Mouse (Mus musculus) liver, embryonic 15.5 days (tissue): ENCODE results near the gene Rassf3. TPM values are rescaled to one million over a fixed set of nuclear protein-coding genes. Genes with fewer than 3 reads are reported as not detected.

ENCODE experiments used
- ATAC-seq: fragments of 200-750 bp; cut with Nextera tagmentation; 2 replicates; pipeline ENCODE4 v1.8.0; 2017; ENCODE audit warnings: moderate number of reproducible peaks, mild to moderate bottlenecking, moderate library complexity; ENCODE audit not compliant: insufficient read depth
- H3K27ac ChIP-seq: fragments of 300-500 bp; sonication (generic); replicated peaks from 2 replicates; pipeline ENCODE4 v1.5.1; 2015; ENCODE audit warnings: mild to moderate bottlenecking, inconsistent platforms
- H3K27me3 ChIP-seq: fragments of 300-500 bp; sonication (generic); 2 replicates; pipeline ENCODE4 v1.6.1; 2015; ENCODE audit warnings: mild to moderate bottlenecking, inconsistent platforms
- H3K36me3 ChIP-seq: fragments of 300-500 bp; sonication (generic); replicated peaks from 2 replicates; pipeline ENCODE4 v1.6.1; 2015; ENCODE audit warnings: moderate library complexity, mild to moderate bottlenecking, inconsistent platforms
- H3K4me1 ChIP-seq: fragments of 300-500 bp; sonication (generic); replicated peaks from 2 replicates; pipeline ENCODE4 v1.6.1; 2015; ENCODE audit warnings: inconsistent platforms
- H3K4me2 ChIP-seq: fragments of 300-500 bp; sonication (generic); 2 replicates; pipeline ENCODE4 v1.6.1; 2015; ENCODE audit warnings: moderate library complexity, mild to moderate bottlenecking, inconsistent platforms
- H3K4me3 ChIP-seq: fragments of 300-500 bp; sonication (generic); replicated peaks from 2 replicates; pipeline ENCODE4 v1.5.1; 2015; ENCODE audit warnings: mild to moderate bottlenecking, inconsistent platforms
- H3K9ac ChIP-seq: fragments of 300-500 bp; sonication (generic); 2 replicates; pipeline ENCODE4 v1.6.1; 2015; ENCODE audit warnings: moderate library complexity, mild to moderate bottlenecking, inconsistent platforms
- H3K9me3 ChIP-seq: fragments of 300-500 bp; sonication (generic); replicated peaks from 2 replicates; pipeline ENCODE4 v1.6.1; 2016; ENCODE audit warnings: inconsistent platforms
- WGBS: fragments of 180-500 bp; shearing (Covaris S2); methylation state at CpG from one replicate; pipeline ENCODE4 v1.1.7; 2015; ENCODE audit warnings: mixed read lengths; ENCODE audit not compliant: insufficient replicate concordance; 5-methylcytosine and 5-hydroxymethylcytosine counted together
- polyA plus RNA-seq: library from polyadenylated mRNA; unstranded; fragments of >200 nt; fragmentation: Nextera tagmentation; extraction: Ambion mirVana; gene quantifications from 2 replicates; pipeline ENCODE4 v1.2.1, GENCODE M21; 2015

Rassf3 gene
- polyA plus RNA-seq, 1 experiment from 2014 or later: 11.3 TPM

DNA sequence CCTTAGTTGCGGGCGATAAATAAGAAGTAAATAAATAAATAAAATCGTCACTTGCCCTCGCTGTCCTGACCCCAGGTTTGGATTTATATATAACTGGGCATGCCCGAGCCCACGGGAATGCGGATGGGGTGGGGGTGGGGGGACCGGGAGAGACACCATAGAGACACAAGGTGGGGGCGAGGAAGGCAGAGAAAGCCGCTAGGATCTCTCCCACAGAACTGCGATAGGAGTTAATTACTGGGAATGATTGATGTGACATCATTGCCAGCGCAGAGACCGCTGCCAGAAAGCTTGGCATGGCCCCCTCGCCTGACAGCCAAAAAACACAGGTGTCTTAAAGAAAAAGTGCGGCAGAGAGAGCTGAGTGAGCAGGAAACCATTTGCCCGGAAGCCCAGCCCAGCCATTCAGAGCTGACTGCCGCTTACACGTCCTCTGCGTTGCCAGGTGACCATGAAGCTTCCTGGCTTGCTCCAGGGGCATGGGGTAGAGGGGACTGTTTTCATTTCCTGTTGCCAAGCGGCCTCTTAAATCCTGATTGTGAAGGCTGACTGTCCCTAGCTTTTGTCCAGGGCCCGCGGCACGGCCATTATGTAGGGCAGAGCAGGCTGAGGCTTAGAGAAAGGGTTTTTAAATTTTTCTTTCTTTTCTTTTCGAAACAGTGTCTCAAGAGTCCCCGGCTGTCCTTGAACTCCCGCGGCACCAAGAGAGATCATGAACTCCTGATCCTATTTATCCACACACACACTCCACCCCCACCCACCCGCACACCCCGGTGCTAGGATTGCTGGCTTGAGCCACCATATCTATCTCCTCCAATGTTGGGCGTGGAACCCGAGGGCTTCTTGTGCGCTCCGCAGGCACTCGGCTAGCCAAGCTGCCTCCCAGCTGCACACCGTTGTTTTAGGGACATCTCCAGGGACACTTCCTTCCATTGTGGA is 29.1 kb upstream of the Rassf3 start:
- Histone ChIP-seq H3K4me2 (peak overlapping the region; percentile 79), H3K4me1 (peaks cover 61% of the 10 kb centered on the region), H3K36me3 (no peaks in the 10 kb centered on the region), H3K4me3 (peak overlapping the region; percentile 50), H3K9me3 (no peaks in the 10 kb centered on the region), H3K27me3 (no peaks in the 10 kb centered on the region), H3K9ac (peak overlapping the region; percentile 56), H3K27ac (peak overlapping the region; percentile 89)
- WGBS: 19% methylated on average over 35 of the region's 35 CpGs
- ATAC-seq: peak; percentile 93

DNA sequence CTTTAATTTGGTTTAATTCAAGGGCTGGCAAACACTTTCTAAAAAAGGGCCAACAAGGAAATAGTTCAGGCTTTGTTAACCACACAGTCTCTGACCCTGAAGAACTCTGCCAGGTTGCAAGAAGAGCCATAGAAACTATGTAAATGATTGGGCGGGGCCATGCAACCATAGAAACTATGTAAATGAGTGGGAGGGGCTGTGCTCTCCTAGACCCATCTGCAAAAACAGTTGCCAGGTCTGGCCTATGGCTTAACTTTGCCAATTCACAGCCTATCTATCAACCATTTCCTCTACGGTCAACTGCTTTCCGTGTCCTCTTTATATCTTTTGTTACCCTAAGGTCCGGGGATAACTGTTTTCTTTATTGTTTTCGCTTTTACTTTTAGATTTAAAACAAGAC is 25.0 kb upstream of the Rassf3 start:
- no peak for ATAC-seq
- 20% methylated on average over 5 of the region's 5 CpGs for WGBS

DNA sequence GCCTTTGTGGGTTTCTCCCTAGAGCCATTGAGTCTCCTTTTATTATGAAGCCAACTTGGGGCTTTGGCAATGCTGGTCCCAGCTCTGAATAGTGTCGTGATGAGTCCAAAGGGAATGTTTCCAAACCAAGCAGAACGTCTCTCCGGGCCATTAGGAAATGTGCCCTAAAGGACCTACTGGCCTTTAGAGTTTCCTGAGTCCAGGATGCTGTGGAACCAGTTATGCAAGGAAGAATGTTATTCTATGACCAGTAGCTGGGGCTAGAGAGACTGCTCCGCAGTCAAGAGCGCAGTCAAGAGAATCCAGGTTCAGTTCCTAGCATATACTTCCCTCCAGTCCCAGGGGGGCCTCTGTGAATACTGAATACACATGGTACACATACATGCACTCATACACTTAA is 23.9 kb upstream of the Rassf3 start:
- Histone ChIP-seq H3K36me3 (no peaks in the 10 kb centered on the region), H3K9me3 (no peaks in the 10 kb centered on the region), H3K4me2 (no peak overlapping the region), H3K4me3 (no peak overlapping the region), H3K9ac (no peak overlapping the region), H3K27ac (peak overlapping the region; percentile 75), H3K4me1 (peaks cover 40% of the 10 kb centered on the region), H3K27me3 (no peaks in the 10 kb centered on the region)
- WGBS: 66% methylated on average over 5 of the region's 5 CpGs
- ATAC-seq: peak; percentile 44

More for the DNA sequence above, 25.0 kb upstream of the Rassf3 start:
- Histone ChIP-seq H3K9me3 (no peaks in the 10 kb centered on the region), H3K27ac (peak overlapping the region; percentile 29; the same call in 1 of the 2 replicates), H3K4me3 (no peak overlapping the region), H3K36me3 (no peaks in the 10 kb centered on the region), H3K27me3 (no peaks in the 10 kb centered on the region), H3K4me1 (peaks cover 48% of the 10 kb centered on the region), H3K4me2 (no peak overlapping the region), H3K9ac (no peak overlapping the region)

GRCm38 (mm10) chr10:121499063-121499462 is 22.9 kb upstream of the Rassf3 start:
- Histone ChIP-seq H3K4me2 (no peak overlapping the region), H3K27ac (0 out of 2 replicates have a peak overlapping the region, but pooled peaks have one; percentile 51), H3K4me3 (no peak overlapping the region), H3K9ac (no peak overlapping the region), H3K4me1 (peaks cover 45% of the 10 kb centered on the region), H3K27me3 (no peaks in the 10 kb centered on the region), H3K9me3 (no peaks in the 10 kb centered on the region), H3K36me3 (no peaks in the 10 kb centered on the region)
- WGBS: 35% methylated on average over 2 of the region's 2 CpGs
- 0 out of 2 replicates have a peak, but pooled peaks have one; percentile 3 for ATAC-seq

- Histone ChIP-seq H3K4me1 (peaks cover 51% of the 10 kb centered on the region), H3K27ac (peak overlapping the region; percentile 76), H3K4me2 (peak overlapping the region; percentile 38)
Measured at GRCm38 (mm10) chr10:121498481-121498904, 22.3 kb upstream of the Rassf3 start.

GRCm38 (mm10) chr10:121497968-121498367 is 21.8 kb upstream of the Rassf3 start:
- Histone ChIP-seq H3K9me3 (no peaks in the 10 kb centered on the region), H3K27me3 (no peaks in the 10 kb centered on the region), H3K4me3 (no peak overlapping the region), H3K36me3 (no peaks in the 10 kb centered on the region), H3K4me1 (peaks cover 56% of the 10 kb centered on the region), H3K4me2 (peak overlapping the region; percentile 38), H3K27ac (peak overlapping the region; percentile 76), H3K9ac (no peak overlapping the region)
- no peak for ATAC-seq
- 30% methylated on average over 7 of the region's 7 CpGs for WGBS

More at GRCm38 (mm10) chr10:121498481-121498904, 22.3 kb upstream of the Rassf3 start:
- Histone ChIP-seq H3K9me3 (no peaks in the 10 kb centered on the region), H3K27me3 (no peaks in the 10 kb centered on the region), H3K36me3 (no peaks in the 10 kb centered on the region), H3K4me3 (no peak overlapping the region), H3K9ac (no peak overlapping the region)
- peak; percentile 45; the same call in 1 of the 2 replicates for ATAC-seq
- WGBS: 50% methylated on average over 8 of the region's 8 CpGs

DNA sequence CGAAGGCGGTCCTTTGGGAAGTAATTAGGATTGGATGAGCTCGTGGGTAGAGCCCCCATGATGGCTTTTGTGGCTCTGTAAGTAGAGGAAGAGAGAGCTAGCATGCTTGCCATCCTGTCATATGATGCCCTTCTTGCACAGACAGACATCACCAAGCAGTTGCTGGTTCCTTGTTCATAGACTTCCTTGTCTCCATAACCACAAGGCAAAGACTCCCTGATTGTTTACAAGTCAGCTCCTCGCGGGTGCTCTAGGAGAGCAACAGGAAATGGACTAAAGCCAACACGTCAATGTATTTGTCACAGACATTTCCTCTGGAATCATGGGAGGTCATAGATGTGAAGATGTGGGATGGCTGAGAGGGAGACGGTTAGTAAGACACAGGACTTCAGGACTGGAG is 20.5 kb upstream of the Rassf3 start:
- H3K27ac ChIP-seq: peak overlapping the region; percentile 4; the same call in 1 of the 2 replicates
- H3K4me2 ChIP-seq: no peak overlapping the region
- no peak overlapping the region for H3K9ac ChIP-seq
- no peak overlapping the region for H3K4me3 ChIP-seq
- H3K27me3 ChIP-seq: no peaks in the 10 kb centered on the region
- no peak for ATAC-seq
- H3K4me1 ChIP-seq: peaks cover 67% of the 10 kb centered on the region
- 41% methylated on average over 7 of the region's 7 CpGs for whole genome bisulfite sequencing
- H3K36me3 ChIP-seq: no peaks in the 10 kb centered on the region
- no peaks in the 10 kb centered on the region for H3K9me3 ChIP-seq

DNA sequence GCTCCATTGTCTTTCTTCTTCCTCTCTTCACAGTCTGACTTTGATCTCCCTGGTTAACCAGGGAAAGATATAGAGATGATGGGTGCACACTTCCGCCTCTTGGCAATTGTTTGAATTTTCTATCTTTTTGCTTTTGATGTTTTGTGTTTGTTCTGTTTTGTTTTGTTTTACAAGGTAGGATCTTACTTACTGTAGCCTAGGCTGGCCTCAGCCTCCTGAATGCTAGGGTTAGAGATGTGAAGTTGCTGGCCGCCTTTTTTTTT is 17.9 kb upstream of the Rassf3 start:
- peaks cover 55% of the 10 kb centered on the region for H3K4me1 ChIP-seq
- 69% methylated on average over 2 of the region's 2 CpGs for WGBS
- ATAC-seq: no peak
- H3K27me3 ChIP-seq: no peaks in the 10 kb centered on the region
- H3K9me3 ChIP-seq: no peaks in the 10 kb centered on the region
- H3K9ac ChIP-seq: no peak overlapping the region
- no peak overlapping the region for H3K4me3 ChIP-seq
- 0 out of 2 replicates have a peak overlapping the region, but pooled peaks have one; percentile 9 for H3K27ac ChIP-seq
- no peak overlapping the region for H3K4me2 ChIP-seq
- H3K36me3 ChIP-seq: no peaks in the 10 kb centered on the region

- no peaks in the 10 kb centered on the region for H3K36me3 ChIP-seq
- H3K4me2 ChIP-seq: no peak overlapping the region
- WGBS: 51% methylated on average over 9 of the region's 9 CpGs
- no peak overlapping the region for H3K4me3 ChIP-seq
- no peak overlapping the region for H3K9ac ChIP-seq
- no peak for ATAC-seq
- H3K27me3 ChIP-seq: no peaks in the 10 kb centered on the region
- peak overlapping the region; percentile 9; the same call in 1 of the 2 replicates for H3K27ac ChIP-seq
- H3K9me3 ChIP-seq: no peaks in the 10 kb centered on the region
- peaks cover 52% of the 10 kb centered on the region for H3K4me1 ChIP-seq
Measured at GRCm38 (mm10) chr10:121493374-121494162, 17.4 kb upstream of the Rassf3 start.

DNA sequence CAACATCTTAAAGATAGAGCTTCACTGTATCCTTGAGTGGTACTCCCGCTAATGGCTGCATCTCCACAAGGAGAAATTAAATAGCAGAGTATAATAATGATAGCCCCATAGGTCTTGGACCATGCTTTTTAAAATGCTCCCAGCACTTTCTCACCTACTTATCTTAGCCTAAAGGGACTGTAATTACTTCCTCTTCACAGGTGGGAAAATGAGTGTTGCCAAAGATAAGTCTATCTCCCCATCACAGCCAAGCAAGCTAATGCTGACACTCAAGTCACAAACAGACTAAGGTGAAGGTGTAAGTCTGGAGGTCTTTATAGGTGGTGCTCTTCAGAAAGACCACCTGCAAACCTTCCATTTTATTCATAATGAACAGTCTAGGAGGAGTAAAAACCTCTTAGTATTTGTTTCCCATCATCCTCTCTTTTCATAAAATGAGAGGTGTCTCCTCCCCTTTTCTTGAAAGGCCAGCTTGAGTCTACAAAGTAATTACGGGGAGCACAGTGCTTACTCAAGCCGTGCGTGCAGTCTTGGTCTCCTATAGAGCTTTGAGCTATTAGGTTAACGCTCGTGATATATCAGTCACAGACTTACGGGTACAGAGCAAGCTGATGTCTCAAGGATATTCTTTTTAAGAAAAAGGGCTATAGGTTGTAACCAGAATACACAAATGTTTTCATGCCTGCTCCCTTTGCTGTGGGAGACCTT is 16.6 kb upstream of the Rassf3 start:
- Histone ChIP-seq H3K4me2 (peak overlapping the region; percentile 31), H3K27ac (peak overlapping the region; percentile 39), H3K27me3 (no peaks in the 10 kb centered on the region), H3K36me3 (no peaks in the 10 kb centered on the region), H3K9me3 (no peaks in the 10 kb centered on the region), H3K4me1 (peaks cover 51% of the 10 kb centered on the region), H3K9ac (no peak overlapping the region), H3K4me3 (no peak overlapping the region)
- peak; percentile 62 for ATAC-seq
- 65% methylated on average over 7 of the region's 7 CpGs for WGBS
